Mouse (Mus musculus): ENCODE measurements around the gene Minos1. TPM values are rescaled to one million over a fixed set of nuclear protein-coding genes. Genes with fewer than 3 reads are reported as not detected.

Minos1 gene
- polyA plus RNA-seq, 1 experiment from 2014 or later, result 478 TPM

GRCm38 (mm10) chr4:139168985-139169747, 38.3 kb upstream of the Minos1 start:
- ATAC-seq (ENCODE audit: low FRiP score, low TSS enrichment), result no peak
- no peaks in the 10 kb centered on the region for H3K9me3 ChIP-seq (ENCODE audit: low read length)
- WGBS, result 80% methylated on average over 15 of the region's 15 CpGs
- H3K4me1 ChIP-seq (ENCODE audit: insufficient read depth, low read length), result no peaks in the 10 kb centered on the region
- no peaks in the 10 kb centered on the region for H3K27me3 ChIP-seq (ENCODE audit: insufficient read depth, low read length)
- H3K36me3 ChIP-seq (ENCODE audit: insufficient read depth, low read length), result no peaks in the 10 kb centered on the region
- no peak overlapping the region for H3K9ac ChIP-seq (replicated peaks; ENCODE audit: low read length)
- no peak overlapping the region for H3K4me3 ChIP-seq (ENCODE audit: low read length)
- no peak overlapping the region for H3K4me2 ChIP-seq (replicated peaks; ENCODE audit: low read depth, low read length)
- no peak overlapping the region for H3K27ac ChIP-seq (ENCODE audit: low read length)

GRCm38 (mm10) chr4:139167107-139167506, 36.2 kb upstream of the Minos1 start:
- no peak overlapping the region for H3K27ac ChIP-seq (ENCODE audit: low read length)
- no peak overlapping the region for H3K4me2 ChIP-seq (replicated peaks; ENCODE audit: low read depth, low read length)
- H3K4me1 ChIP-seq (ENCODE audit: insufficient read depth, low read length), result no peaks in the 10 kb centered on the region
- no peak for ATAC-seq (ENCODE audit: low FRiP score, low TSS enrichment)
- 57% methylated on average over 8 of the region's 8 CpGs for WGBS
- H3K36me3 ChIP-seq (ENCODE audit: insufficient read depth, low read length), result no peaks in the 10 kb centered on the region
- H3K9me3 ChIP-seq (ENCODE audit: low read length), result no peaks in the 10 kb centered on the region
- no peak overlapping the region for H3K4me3 ChIP-seq (ENCODE audit: low read length)
- no peak overlapping the region for H3K9ac ChIP-seq (replicated peaks; ENCODE audit: low read length)
- H3K27me3 ChIP-seq (ENCODE audit: insufficient read depth, low read length), result no peaks in the 10 kb centered on the region

- no peak overlapping the region for H3K9ac ChIP-seq (replicated peaks; ENCODE audit: low read length)
- no peaks in the 10 kb centered on the region for H3K36me3 ChIP-seq (ENCODE audit: insufficient read depth, low read length)
- no peak for ATAC-seq (ENCODE audit: low FRiP score, low TSS enrichment)
- H3K4me1 ChIP-seq (ENCODE audit: insufficient read depth, low read length), result no peaks in the 10 kb centered on the region
- 67% methylated on average over 8 of the region's 8 CpGs for WGBS
- no peak overlapping the region for H3K27ac ChIP-seq (ENCODE audit: low read length)
- no peak overlapping the region for H3K4me2 ChIP-seq (replicated peaks; ENCODE audit: low read depth, low read length)
- H3K27me3 ChIP-seq (ENCODE audit: insufficient read depth, low read length), result no peaks in the 10 kb centered on the region
- no peaks in the 10 kb centered on the region for H3K9me3 ChIP-seq (ENCODE audit: low read length)
- no peak overlapping the region for H3K4me3 ChIP-seq (ENCODE audit: low read length)
These were observed 35.3 kb upstream of the Minos1 start for GRCm38 (mm10) chr4:139166244-139166643.

- 79% methylated on average over 8 of the region's 8 CpGs for WGBS
- no peak overlapping the region for H3K9ac ChIP-seq (replicated peaks; ENCODE audit: low read length)
- H3K4me1 ChIP-seq (ENCODE audit: insufficient read depth, low read length), result no peaks in the 10 kb centered on the region
- no peaks in the 10 kb centered on the region for H3K27me3 ChIP-seq (ENCODE audit: insufficient read depth, low read length)
- ATAC-seq (ENCODE audit: low FRiP score, low TSS enrichment), result no peak
- H3K36me3 ChIP-seq (ENCODE audit: insufficient read depth, low read length), result no peaks in the 10 kb centered on the region
- H3K9me3 ChIP-seq (ENCODE audit: low read length), result no peaks in the 10 kb centered on the region
- H3K4me2 ChIP-seq (replicated peaks; ENCODE audit: low read depth, low read length), result no peak overlapping the region
- H3K4me3 ChIP-seq (ENCODE audit: low read length), result no peak overlapping the region
- H3K27ac ChIP-seq (ENCODE audit: low read length), result no peak overlapping the region
These were observed 34.3 kb upstream of the Minos1 start for GRCm38 (mm10) chr4:139165259-139165658.

GRCm38 (mm10) chr4:139164082-139164481, 33.2 kb upstream of the Minos1 start:
- WGBS, result 82% methylated on average over 6 of the region's 6 CpGs
- H3K27me3 ChIP-seq (ENCODE audit: insufficient read depth, low read length), result no peaks in the 10 kb centered on the region
- H3K36me3 ChIP-seq (ENCODE audit: insufficient read depth, low read length), result no peaks in the 10 kb centered on the region
- no peaks in the 10 kb centered on the region for H3K9me3 ChIP-seq (ENCODE audit: low read length)
- ATAC-seq (ENCODE audit: low FRiP score, low TSS enrichment), result no peak
- H3K4me2 ChIP-seq (replicated peaks; ENCODE audit: low read depth, low read length), result no peak overlapping the region
- no peak overlapping the region for H3K9ac ChIP-seq (replicated peaks; ENCODE audit: low read length)
- no peaks in the 10 kb centered on the region for H3K4me1 ChIP-seq (ENCODE audit: insufficient read depth, low read length)
- no peak overlapping the region for H3K4me3 ChIP-seq (ENCODE audit: low read length)
- H3K27ac ChIP-seq (ENCODE audit: low read length), result no peak overlapping the region

GRCm38 (mm10) chr4:139161076-139161475, 30.2 kb upstream of the Minos1 start:
- no peak for ATAC-seq (ENCODE audit: low FRiP score, low TSS enrichment)
- no peaks in the 10 kb centered on the region for H3K9me3 ChIP-seq (ENCODE audit: low read length)
- WGBS, result 79% methylated on average over 2 of the region's 2 CpGs
- H3K4me3 ChIP-seq (ENCODE audit: low read length), result no peak overlapping the region
- no peaks in the 10 kb centered on the region for H3K4me1 ChIP-seq (ENCODE audit: insufficient read depth, low read length)
- no peak overlapping the region for H3K4me2 ChIP-seq (replicated peaks; ENCODE audit: low read depth, low read length)
- no peak overlapping the region for H3K9ac ChIP-seq (replicated peaks; ENCODE audit: low read length)
- no peaks in the 10 kb centered on the region for H3K27me3 ChIP-seq (ENCODE audit: insufficient read depth, low read length)
- H3K27ac ChIP-seq (ENCODE audit: low read length), result no peak overlapping the region
- H3K36me3 ChIP-seq (ENCODE audit: insufficient read depth, low read length), result no peaks in the 10 kb centered on the region

- Histone ChIP-seq H3K9ac (replicated peaks; ENCODE audit: low read length) (no peak overlapping the region), H3K4me3 (ENCODE audit: low read length) (no peak overlapping the region), H3K36me3 (ENCODE audit: insufficient read depth, low read length) (no peaks in the 10 kb centered on the region), H3K27me3 (ENCODE audit: insufficient read depth, low read length) (no peaks in the 10 kb centered on the region), H3K4me1 (ENCODE audit: insufficient read depth, low read length) (no peaks in the 10 kb centered on the region), H3K4me2 (replicated peaks; ENCODE audit: low read depth, low read length) (no peak overlapping the region), H3K9me3 (ENCODE audit: low read length) (no peaks in the 10 kb centered on the region), H3K27ac (ENCODE audit: low read length) (no peak overlapping the region)
- WGBS, result 78% methylated on average over 14 of the region's 14 CpGs
- ATAC-seq (ENCODE audit: low FRiP score, low TSS enrichment), result no peak
These were observed 27.4 kb upstream of the Minos1 start for GRCm38 (mm10) chr4:139158350-139158749.

- Histone ChIP-seq H3K9me3 (ENCODE audit: low read length) (no peaks in the 10 kb centered on the region), H3K4me2 (replicated peaks; ENCODE audit: low read depth, low read length) (no peak overlapping the region), H3K27ac (ENCODE audit: low read length) (no peak overlapping the region), H3K36me3 (ENCODE audit: insufficient read depth, low read length) (no peaks in the 10 kb centered on the region), H3K9ac (replicated peaks; ENCODE audit: low read length) (no peak overlapping the region), H3K4me1 (ENCODE audit: insufficient read depth, low read length) (no peaks in the 10 kb centered on the region), H3K27me3 (ENCODE audit: insufficient read depth, low read length) (no peaks in the 10 kb centered on the region), H3K4me3 (ENCODE audit: low read length) (no peak overlapping the region)
- no peak for ATAC-seq (ENCODE audit: low FRiP score, low TSS enrichment)
- WGBS, result 87% methylated on average over 6 of the region's 6 CpGs
These were observed 25.6 kb upstream of the Minos1 start for GRCm38 (mm10) chr4:139156538-139156937.

GRCm38 (mm10) chr4:139154576-139155307, 23.8 kb upstream of the Minos1 start:
- ATAC-seq (ENCODE audit: low FRiP score, low TSS enrichment), result no peak
- H3K4me2 ChIP-seq (replicated peaks; ENCODE audit: low read depth, low read length), result no peak overlapping the region
- H3K27ac ChIP-seq (ENCODE audit: low read length), result no peak overlapping the region

GRCm38 (mm10) chr4:139151370-139151769, 20.5 kb upstream of the Minos1 start:
- no peaks in the 10 kb centered on the region for H3K27me3 ChIP-seq (ENCODE audit: insufficient read depth, low read length)
- H3K4me2 ChIP-seq (replicated peaks; ENCODE audit: low read depth, low read length), result no peak overlapping the region
- WGBS, result 70% methylated on average over 6 of the region's 6 CpGs
- no peak overlapping the region for H3K4me3 ChIP-seq (ENCODE audit: low read length)
- H3K36me3 ChIP-seq (ENCODE audit: insufficient read depth, low read length), result no peaks in the 10 kb centered on the region
- no peak overlapping the region for H3K9ac ChIP-seq (replicated peaks; ENCODE audit: low read length)
- no peak overlapping the region for H3K27ac ChIP-seq (ENCODE audit: low read length)
- peaks cover 16% of the 10 kb centered on the region for H3K9me3 ChIP-seq (ENCODE audit: low read length)
- ATAC-seq (ENCODE audit: low FRiP score, low TSS enrichment), result no peak
- no peaks in the 10 kb centered on the region for H3K4me1 ChIP-seq (ENCODE audit: insufficient read depth, low read length)

More at GRCm38 (mm10) chr4:139154576-139155307, 23.8 kb upstream of the Minos1 start:
- H3K9ac ChIP-seq (replicated peaks; ENCODE audit: low read length), result no peak overlapping the region
- H3K4me1 ChIP-seq (ENCODE audit: insufficient read depth, low read length), result no peaks in the 10 kb centered on the region
- H3K4me3 ChIP-seq (ENCODE audit: low read length), result no peak overlapping the region
- no peaks in the 10 kb centered on the region for H3K36me3 ChIP-seq (ENCODE audit: insufficient read depth, low read length)
- 74% methylated on average over 20 of the region's 20 CpGs for WGBS
- H3K27me3 ChIP-seq (ENCODE audit: insufficient read depth, low read length), result no peaks in the 10 kb centered on the region
- no peaks in the 10 kb centered on the region for H3K9me3 ChIP-seq (ENCODE audit: low read length)
